In the genomic region with DNA sequence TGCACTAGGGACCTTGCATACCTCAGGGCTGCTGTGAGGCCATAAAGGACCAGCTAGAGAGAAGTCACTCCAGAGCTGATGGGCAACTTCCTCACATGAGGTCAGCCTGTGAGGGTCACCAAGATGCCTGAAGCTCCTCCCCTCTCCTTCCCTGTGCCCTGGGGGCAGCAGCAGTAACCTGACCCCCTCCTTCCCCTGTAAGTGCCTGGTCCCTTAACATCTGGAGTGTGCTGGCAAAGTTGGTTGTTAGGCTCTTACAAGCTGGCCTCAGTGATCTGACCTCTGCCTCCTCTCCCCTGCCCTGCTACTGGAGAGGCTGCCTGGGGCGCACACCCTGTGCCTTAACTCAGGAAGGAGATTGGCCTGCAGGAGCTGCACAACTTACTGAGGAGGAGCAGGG, we compare ENCODE assay signal across 23 mouse cellular contexts.
"Had no signal": no experiment of that assay in that cellular context is flagged by ENCODE, and none has a peak within 500 bp of the region (broad histone marks: within the 10 kb centered on the region; RNA-seq: fewer than 3 reads in every experiment).

No protein-coding gene starts in this region.

- ATAC-seq: liver, embryonic 12.5 days; midbrain, embryonic 13.5 days; midbrain, embryonic 16.5 days had no signal

- H3K27ac ChIP-seq: kidney, embryonic 15.5 days; left cerebral cortex, adult 2 months; limb, embryonic 13.5 days; liver, embryonic 12.5 days; liver, embryonic 15.5 days; lung, embryonic 15.5 days; macrophage; midbrain, embryonic 13.5 days; neural tube, embryonic 13.5 days; stomach, embryonic 15.5 days had no signal

- H3K4me3 ChIP-seq: kidney, embryonic 15.5 days; left cerebral cortex, adult 2 months; limb, embryonic 13.5 days; liver, embryonic 12.5 days; liver, embryonic 15.5 days; lung, embryonic 15.5 days; midbrain, embryonic 13.5 days; myocyte; neural tube, embryonic 13.5 days; stomach, embryonic 15.5 days had no signal

- H3K4me2 ChIP-seq: kidney, embryonic 15.5 days; limb, embryonic 13.5 days; liver, embryonic 12.5 days; liver, embryonic 15.5 days; lung, embryonic 15.5 days; midbrain, embryonic 13.5 days; neural tube, embryonic 13.5 days; stomach, embryonic 15.5 days had no signal

- H3K4me1 ChIP-seq: kidney, embryonic 15.5 days; lung, embryonic 15.5 days had no signal

- H3K9ac ChIP-seq: kidney, embryonic 15.5 days; limb, embryonic 13.5 days; liver, embryonic 12.5 days; liver, embryonic 15.5 days; lung, embryonic 15.5 days; midbrain, embryonic 13.5 days; neural tube, embryonic 13.5 days; stomach, embryonic 15.5 days had no signal

- H3K36me3 ChIP-seq: kidney, embryonic 15.5 days; limb, embryonic 13.5 days; liver, embryonic 12.5 days; liver, embryonic 15.5 days; lung, embryonic 15.5 days; midbrain, embryonic 13.5 days; neural tube, embryonic 13.5 days; stomach, embryonic 15.5 days had no signal

- H3K27me3 ChIP-seq: kidney, embryonic 15.5 days; limb, embryonic 13.5 days; liver, embryonic 12.5 days; liver, embryonic 15.5 days; lung, embryonic 15.5 days; midbrain, embryonic 13.5 days; neural tube, embryonic 13.5 days; stomach, embryonic 15.5 days had no signal

- DNase-seq: kidney, adult 11 months; kidney, adult 8-10 months; kidney, postnatal 10 days; kidney, postnatal 36 days; layer of hippocampus, postnatal 36 days; liver; lung, adult 18-20 months; lung, postnatal 10 days; right cerebral cortex, postnatal 14 days; spleen, adult 18-20 months; thymus, postnatal 25 days had no signal

- H3K9me3 ChIP-seq: kidney, embryonic 15.5 days; liver, embryonic 12.5 days; liver, embryonic 15.5 days; lung, embryonic 15.5 days; midbrain, embryonic 13.5 days; neural tube, embryonic 13.5 days; stomach, embryonic 15.5 days had no signal
